Mouse (Mus musculus): ENCODE measurements around the gene Foxn1. TPM values are rescaled to one million over a fixed set of nuclear protein-coding genes. Genes with fewer than 3 reads are reported as not detected.

Gene Foxn1
- not detected for polyA plus RNA-seq (2017; shearing (Covaris generic))

DNA sequence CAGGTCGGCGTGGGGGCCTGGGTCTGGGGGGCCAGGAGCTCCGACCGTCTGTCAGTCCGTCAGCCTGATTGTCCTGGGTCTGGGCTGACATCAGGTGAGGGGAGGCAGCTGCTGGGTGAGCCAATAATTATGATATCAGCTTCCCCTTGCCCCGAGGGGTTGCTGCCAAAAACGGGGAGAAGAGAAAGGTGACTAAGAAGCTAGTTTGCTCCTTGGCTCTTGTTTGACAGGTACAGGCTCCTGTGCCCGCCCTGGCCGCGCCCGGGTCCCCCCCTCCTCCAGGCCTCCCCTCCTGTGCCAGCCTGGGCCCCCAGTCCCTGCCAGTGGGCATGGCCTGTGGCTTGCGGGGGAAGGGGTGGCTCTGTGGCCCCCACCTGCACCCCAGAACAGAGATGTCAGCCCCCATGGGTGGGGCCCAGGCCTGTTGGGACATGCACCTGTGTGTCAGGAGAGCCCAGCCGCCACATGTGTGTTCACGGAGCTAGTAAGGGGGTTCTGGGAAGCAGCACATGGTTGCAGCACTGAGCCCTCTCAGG is at the start of gene Foxn1:
Foxn1 (minus strand) TSS at position 51 of the 536 bp plus-strand sequence.

DNA sequence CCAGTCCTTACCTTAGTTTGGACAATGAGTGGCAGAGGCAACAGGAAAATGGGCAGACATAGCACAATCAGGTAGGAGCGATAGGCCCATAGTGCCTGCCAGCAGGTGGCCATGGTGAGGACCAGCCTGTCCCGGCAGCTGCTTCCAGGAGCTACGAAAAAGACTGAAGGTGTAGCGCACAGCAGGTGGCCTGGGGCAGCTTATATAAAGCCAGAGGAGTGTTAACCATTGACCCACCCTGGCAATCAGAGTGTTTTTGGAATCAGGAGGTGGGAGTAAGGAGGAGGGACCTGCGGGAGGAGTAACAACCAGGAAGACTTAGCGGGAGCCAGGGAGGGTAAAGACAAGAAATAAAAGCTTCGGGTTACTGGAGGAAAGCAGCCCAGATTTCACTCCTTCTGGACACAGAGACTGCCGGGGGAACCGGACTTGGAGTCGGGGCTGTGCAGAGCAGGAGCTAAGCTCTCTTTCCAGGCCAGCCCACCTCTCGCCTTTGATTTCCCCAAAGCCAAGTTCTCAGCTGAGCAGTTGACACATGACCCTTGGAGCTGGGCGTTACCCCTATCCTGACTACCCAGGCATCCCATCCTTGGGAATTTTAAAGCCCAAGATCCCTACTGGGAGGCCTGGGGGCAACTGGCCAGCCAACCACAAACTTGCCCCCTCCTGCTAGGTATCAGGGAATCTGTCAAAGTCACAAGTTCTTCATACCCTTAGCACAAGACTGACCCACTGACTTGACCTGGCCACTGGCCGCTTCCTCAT is 35.9 kb upstream of the Foxn1 start, which contains the start of gene Slc13a2:
Slc13a2 (minus strand) TSS at position 163 of the 765 bp plus-strand sequence.

GRCm38 (mm10) chr11:78343381-78344327 is 42.7 kb downstream of the Foxn1 start, which contains the start of gene Unc119:
Gene Unc119, plus strand, starts transcription at chr11:78343482.

GRCm38 (mm10) chr11:78327634-78328511 is 58.5 kb downstream of the Foxn1 start, which contains the start of gene Pigs:
Gene Pigs, plus strand, starts transcription at chr11:78328415.

DNA sequence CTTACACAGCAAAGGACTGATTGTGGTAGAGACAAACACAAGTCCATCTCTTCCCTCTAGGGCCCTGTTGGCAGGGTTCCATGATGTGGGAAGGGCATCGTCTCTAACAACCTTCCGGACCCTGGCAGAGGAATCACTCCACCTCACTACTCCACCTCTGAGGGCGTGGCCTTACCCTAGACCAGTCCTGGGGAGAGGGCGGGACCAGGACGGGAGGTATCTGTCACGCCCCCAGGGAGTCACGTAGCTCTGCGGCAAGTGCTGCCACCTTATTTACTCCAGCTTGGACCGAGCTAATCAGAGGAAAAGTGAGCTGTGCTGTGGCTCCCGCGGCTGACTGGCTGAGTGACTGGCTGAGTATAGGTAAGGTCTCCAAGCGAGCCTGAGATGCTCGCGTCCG is 63.5 kb downstream of the Foxn1 start, which contains the start of gene Aldoc:
Aldoc (plus strand) TSS at position 109 of the 400 bp plus-strand sequence.

Other genes with a start within 250 kb of the Foxn1 start
- 10 to 100 TPM; 33.0 to 39.8 TPM for gene Traf4, start 221.0 kb downstream of the Foxn1 start, polyA plus RNA-seq (2017; shearing (Covaris generic))
- gene Nek8, start 209.9 kb downstream of the Foxn1 start, polyA plus RNA-seq (2017; shearing (Covaris generic)): 10 to 100 TPM in 1 of 2 experiments, 1 to 10 TPM in 1; 9.3 to 10.9 TPM
- 1 to 10 TPM; 4.7 to 5.4 TPM for gene Tlcd1, start 209.8 kb downstream of the Foxn1 start, polyA plus RNA-seq (2017; shearing (Covaris generic))
- 1,000 to 10,000 TPM; 1,180 to 2,194 TPM for gene Rpl23a, start 203.0 kb downstream of the Foxn1 start, polyA plus RNA-seq (2017; shearing (Covaris generic))
- gene Rab34, start 198.1 kb downstream of the Foxn1 start, polyA plus RNA-seq (2017; shearing (Covaris generic)): under 1 TPM; 0.91 to 0.97 TPM
- gene Proca1, start 193.2 kb downstream of the Foxn1 start, polyA plus RNA-seq (2017; shearing (Covaris generic)): under 1 TPM; 0.29 to 0.55 TPM
- 10 to 100 TPM; 78.8 to 95.9 TPM for gene Sdf2, start 140.8 kb downstream of the Foxn1 start, polyA plus RNA-seq (2017; shearing (Covaris generic))
- 10 to 100 TPM; 15.5 to 29.0 TPM for gene Supt6, start 140.6 kb downstream of the Foxn1 start, polyA plus RNA-seq (2017; shearing (Covaris generic))
- gene 2610507B11Rik, start 124.8 kb downstream of the Foxn1 start, polyA plus RNA-seq (2017; shearing (Covaris generic)): 10 to 100 TPM; 40.4 to 65.7 TPM
- under 1 TPM; 0.27 to 0.36 TPM for gene BC030499, start 95.7 kb downstream of the Foxn1 start, polyA plus RNA-seq (2017; shearing (Covaris generic))
- 1 to 10 TPM; 5.3 to 6.0 TPM for gene Spag5, start 85.0 kb downstream of the Foxn1 start, polyA plus RNA-seq (2017; shearing (Covaris generic))
- gene Aldoc, start 63.6 kb downstream of the Foxn1 start, polyA plus RNA-seq (2017; shearing (Covaris generic)): 10 to 100 TPM in 1 of 2 experiments, 1 to 10 TPM in 1; 2.4 to 12.9 TPM
- 100 to 1,000 TPM in 1 of 2 experiments, 10 to 100 TPM in 1; 70.7 to 114 TPM for gene Pigs, start 58.1 kb downstream of the Foxn1 start, polyA plus RNA-seq (2017; shearing (Covaris generic))
- 100 to 1,000 TPM in 1 of 2 experiments, 10 to 100 TPM in 1; 57.5 to 101 TPM for gene Unc119, start 43.1 kb downstream of the Foxn1 start, polyA plus RNA-seq (2017; shearing (Covaris generic))
- not detected for gene Slc13a2, start 35.7 kb upstream of the Foxn1 start, polyA plus RNA-seq (2017; shearing (Covaris generic))
- 1 to 10 TPM in 1 of 2 experiments, under 1 TPM in 1; 0.78 to 1.3 TPM for gene Slc46a1, start 79.1 kb upstream of the Foxn1 start, polyA plus RNA-seq (2017; shearing (Covaris generic))
- gene Sarm1, start 111.2 kb upstream of the Foxn1 start, polyA plus RNA-seq (2017; shearing (Covaris generic)): 1 to 10 TPM; 1.8 to 2.3 TPM
- not detected for gene Vtn, start 112.5 kb upstream of the Foxn1 start, polyA plus RNA-seq (2017; shearing (Covaris generic))
- under 1 TPM in 1 of 2 experiments, not detected in 1; 0.34 TPM for gene Sebox, start 116.9 kb upstream of the Foxn1 start, polyA plus RNA-seq (2017; shearing (Covaris generic))
- gene Tmem199, start 125.6 kb upstream of the Foxn1 start, polyA plus RNA-seq (2017; shearing (Covaris generic)): 10 to 100 TPM; 36.5 to 43.8 TPM
- 10 to 100 TPM; 37.7 to 57.4 TPM for gene Poldip2, start 125.6 kb upstream of the Foxn1 start, polyA plus RNA-seq (2017; shearing (Covaris generic))
- 10 to 100 TPM; 11.1 to 19.9 TPM for gene Tnfaip1, start 149.8 kb upstream of the Foxn1 start, polyA plus RNA-seq (2017; shearing (Covaris generic))
- 100 to 1,000 TPM; 104 to 119 TPM for gene Ift20, start 149.8 kb upstream of the Foxn1 start, polyA plus RNA-seq (2017; shearing (Covaris generic))
- 10 to 100 TPM; 10.6 to 14.5 TPM for gene Tmem97, start 164.2 kb upstream of the Foxn1 start, polyA plus RNA-seq (2017; shearing (Covaris generic))

Data from activated CD4-positive, CD25-positive, alpha-beta regulatory T cell (primary cell).